In genomic region chr14:55714893-55715292, GRCm38 (mm10) we compare ENCODE assay signal across 17 mouse cellular contexts. TPM values are rescaled to one million over a fixed set of nuclear protein-coding genes. Genes with fewer than 3 reads are reported as not detected.
DNase-seq lines count a peak whose midpoint lies in the region; ATAC-seq and TF ChIP-seq lines count a peak whose summit lies in the region.
"Had no signal": no experiment of that assay in that cellular context is flagged by ENCODE, and none has a peak within 500 bp of the region (broad histone marks: within the 10 kb centered on the region; RNA-seq: fewer than 3 reads in every experiment).

No protein-coding gene starts in this region.

- no peak overlapping the region for H3K9ac ChIP-seq in heart, adult 2 months (ENCODE audit: low read depth, low read length)
- no peak overlapping the region for H3K9ac ChIP-seq in midbrain, embryonic 11.5 days (ENCODE audit: low read length)
- H3K9ac ChIP-seq: heart, embryonic 13.5 days; liver, embryonic 13.5 days; neural tube, embryonic 13.5 days had no signal

- WGBS in heart, adult 2 months, result 40% methylated on average over 6 of the region's 6 CpGs
- WGBS in midbrain, embryonic 11.5 days, result 54% methylated on average over 6 of the region's 6 CpGs

- intact Hi-C loops in heart, adult 2 months (cut with DNase I), result no loop called here
- intact Hi-C loops in gastrocnemius, postnatal 36 days (cut with DNase I), result no loop called here

- peaks cover 1% of the 10 kb centered on the region; the same call in 1 of the 2 replicates for H3K27me3 ChIP-seq in heart, adult 2 months (ENCODE audit: control insufficient read depth, insufficient read depth, low read length)
- no peaks in the 10 kb centered on the region; the same call in 1 of the 2 replicates for H3K27me3 ChIP-seq in midbrain, embryonic 11.5 days (ENCODE audit: control insufficient read depth, insufficient read depth, low read length)
- H3K27me3 ChIP-seq: CH12.LX had no signal

- H3K27ac ChIP-seq in heart, adult 2 months, result no peak overlapping the region
- H3K27ac ChIP-seq in midbrain, embryonic 11.5 days (ENCODE audit: low read depth, low read length), result no peak overlapping the region
- H3K27ac ChIP-seq: heart, embryonic 13.5 days; liver, embryonic 13.5 days; neural tube, embryonic 13.5 days had no signal

- ATAC-seq in midbrain, embryonic 11.5 days (ENCODE audit: low FRiP score), result no peak
- ATAC-seq: hindbrain, embryonic 16.5 days had no signal

- TF ChIP-seq CTCF in heart, adult 2 months (IDR thresholded peaks at IDR 0.05), result no peak

- TF ChIP-seq POLR2A in heart, adult 2 months (IDR thresholded peaks at IDR 0.05; ENCODE audit: insufficient read depth, low read depth, low read length), result no peak

- H3K4me2 ChIP-seq in midbrain, embryonic 11.5 days, result no peak overlapping the region
- H3K4me2 ChIP-seq: heart, embryonic 13.5 days; liver, embryonic 13.5 days; neural tube, embryonic 13.5 days had no signal

- H3K4me3 ChIP-seq in heart, adult 2 months, result no peak overlapping the region
- no peak overlapping the region for H3K4me3 ChIP-seq in midbrain, embryonic 11.5 days (ENCODE audit: low read depth, low read length)
- H3K4me3 ChIP-seq: heart, embryonic 13.5 days; liver, embryonic 13.5 days; neural tube, embryonic 13.5 days had no signal

- DNase-seq in heart, adult 11 months, result peak; percentile 82
- no peak for DNase-seq in heart, adult 2 months
- peak; percentile 38 for DNase-seq in urinary bladder, postnatal 14 days (ENCODE audit: low spot score)
- DNase-seq in urinary bladder, postnatal 25 days (ENCODE audit: low spot score), result no peak
- DNase-seq in lung, postnatal 10 days, result peak; percentile 57
- no peak for DNase-seq in gastrocnemius, postnatal 36 days
- no peak for DNase-seq in ovary, postnatal 36 days (ENCODE audit: low spot score)
- no peak for DNase-seq in midbrain, embryonic 11.5 days (ENCODE audit: low spot score, missing footprints)
- DNase-seq: cerebellum, adult 9-11 months; layer of hippocampus, postnatal 36 days; liver, embryonic 13.5 days; midbrain, embryonic 14.5 days; right cerebral cortex, postnatal 25 days had no signal

- H3K36me3 ChIP-seq in heart, adult 2 months (ENCODE audit: control insufficient read depth, insufficient read depth, low read length), result no peaks in the 10 kb centered on the region
- H3K36me3 ChIP-seq in midbrain, embryonic 11.5 days (ENCODE audit: control insufficient read depth, insufficient read depth, low read length), result no peaks in the 10 kb centered on the region

- H3K9me3 ChIP-seq in midbrain, embryonic 11.5 days (ENCODE audit: control insufficient read depth, low read length), result no peaks in the 10 kb centered on the region
- H3K9me3 ChIP-seq: heart, embryonic 13.5 days; liver, embryonic 13.5 days; neural tube, embryonic 13.5 days had no signal

- H3K79me2 ChIP-seq in heart, adult 2 months (replicated peaks; ENCODE audit: control insufficient read depth, insufficient read depth, low read length), result no peaks in the 10 kb centered on the region

- no peak for TF ChIP-seq EP300 in heart, adult 2 months (IDR thresholded peaks at IDR 0.05; ENCODE audit: insufficient read depth, low read depth, low read length)

- H3K4me1 ChIP-seq in heart, adult 2 months (ENCODE audit: control insufficient read depth, insufficient read depth, low read length), result no peaks in the 10 kb centered on the region
- H3K4me1 ChIP-seq in midbrain, embryonic 11.5 days (ENCODE audit: control insufficient read depth, insufficient read depth, low read length), result no peaks in the 10 kb centered on the region
- H3K4me1 ChIP-seq: neural tube, embryonic 13.5 days had no signal

RNA-seq across cellular contexts. Expression of gene Tgm1, which starts 1.2 kb away (rescaled TPM):
- under 1 TPM; 0.16 to 0.43 TPM for total RNA-seq in heart, adult 2 months (2021)
- polyA plus RNA-seq in heart, adult 2 months (2012; rRNA removed), result 0.31 and 0.41 TPM in 2 replicates
- not detected for total RNA-seq in gastrocnemius, postnatal 36 days (2021)
- 0.27 and 0.59 TPM in 2 replicates for polyA plus RNA-seq in midbrain, embryonic 11.5 days (2014; fragmentation: Nextera tagmentation; extraction: Ambion mirVana)

RNA-seq across cellular contexts. Expression of gene Rabggta, which starts 7.2 kb away (rescaled TPM):
- total RNA-seq in heart, adult 2 months (2021), result 10 to 100 TPM; 12.5 to 13.0 TPM
- polyA plus RNA-seq in heart, adult 2 months (2012; rRNA removed), result 26.3 and 32.2 TPM in 2 replicates
- 1 to 10 TPM; 8.9 to 9.4 TPM for total RNA-seq in gastrocnemius, postnatal 36 days (2021)
- 22.0 TPM in 2 replicates for polyA plus RNA-seq in midbrain, embryonic 11.5 days (2014; fragmentation: Nextera tagmentation; extraction: Ambion mirVana)

RNA-seq across cellular contexts. Expression of gene Dhrs1, which starts 30.6 kb away (rescaled TPM):
- 10 to 100 TPM; 35.4 to 40.2 TPM for total RNA-seq in heart, adult 2 months (2021)
- polyA plus RNA-seq in heart, adult 2 months (2012; rRNA removed), result 82.9 and 85.8 TPM in 2 replicates
- 10 to 100 TPM; 27.3 to 35.9 TPM for total RNA-seq in gastrocnemius, postnatal 36 days (2021)
- polyA plus RNA-seq in midbrain, embryonic 11.5 days (2014; fragmentation: Nextera tagmentation; extraction: Ambion mirVana), result 69.5 and 70.5 TPM in 2 replicates

RNA-seq across cellular contexts. Expression of gene Nop9, which starts 30.6 kb away (rescaled TPM):
- 10 to 100 TPM; 10.1 to 11.4 TPM for total RNA-seq in heart, adult 2 months (2021)
- polyA plus RNA-seq in heart, adult 2 months (2012; rRNA removed), result 8.3 and 13.1 TPM in 2 replicates
- 10 to 100 TPM; 10.5 to 11.8 TPM for total RNA-seq in gastrocnemius, postnatal 36 days (2021)
- 46.2 and 47.4 TPM in 2 replicates for polyA plus RNA-seq in midbrain, embryonic 11.5 days (2014; fragmentation: Nextera tagmentation; extraction: Ambion mirVana)

RNA-seq across cellular contexts. Expression of gene Tinf2, which starts 33.3 kb away (rescaled TPM):
- 10 to 100 TPM; 12.6 to 12.8 TPM for total RNA-seq in heart, adult 2 months (2021)
- polyA plus RNA-seq in heart, adult 2 months (2012; rRNA removed), result 7.6 and 8.5 TPM in 2 replicates
- 10 to 100 TPM in 1 of 2 experiments, 1 to 10 TPM in 1; 9.4 to 10.8 TPM for total RNA-seq in gastrocnemius, postnatal 36 days (2021)
- 62.6 and 64.4 TPM in 2 replicates for polyA plus RNA-seq in midbrain, embryonic 11.5 days (2014; fragmentation: Nextera tagmentation; extraction: Ambion mirVana)

Comparison
In these comparisons a context has a peak if more than half of its experiments do, and no peak if none do; other contexts are left out.
1. DNase-seq: peak in heart, adult 11 months (single experiment), urinary bladder, postnatal 14 days (single experiment) and lung, postnatal 10 days (single experiment); none in heart, adult 2 months (0 of 2), urinary bladder, postnatal 25 days (single experiment), gastrocnemius, postnatal 36 days (0 of 2), ovary, postnatal 36 days (single experiment) and midbrain, embryonic 11.5 days (single experiment).